Mouse (Mus musculus): Measurements from ENCODE around the gene Tlk2. TPM values are rescaled to one million over a fixed set of nuclear protein-coding genes. Genes with fewer than 3 reads are reported as not detected.
"Not testable (repeated sequence)": the region's sequence is repeated elsewhere in the genome, so short reads cannot be mapped to it uniquely, and the experiment has no call there.

Tlk2 gene
- 25.7 and 33.3 TPM in 2 replicates for polyA plus RNA-seq (2011; ENCODE audit: insufficient read depth, insufficient read length, low replicate concordance, missing spikeins)

DNA sequence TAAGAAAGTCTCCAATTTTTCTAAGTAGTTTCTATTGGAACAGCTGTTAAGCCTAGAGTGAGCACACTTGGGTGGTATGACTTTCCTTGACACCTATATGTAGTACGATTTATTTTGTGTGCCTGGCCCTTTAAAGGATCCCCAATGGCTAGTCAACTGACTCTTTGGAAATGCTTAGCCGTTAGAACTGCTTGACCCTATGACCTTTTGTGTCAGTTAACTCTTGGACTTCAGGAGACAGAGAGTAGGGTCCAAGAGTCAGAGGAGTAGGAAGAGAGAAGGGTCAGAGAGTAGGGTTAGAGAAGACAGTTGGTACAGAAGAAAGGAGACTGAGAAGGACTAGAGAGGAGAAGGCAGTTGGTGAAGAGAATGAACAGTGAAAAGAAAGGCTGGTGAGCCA lies at the start of gene Tlk2:
Gene Tlk2 (plus strand): TSS at position 292 of the 400 bp plus-strand sequence.
- no peak within 1 kb of the TSS for H3K4me3 ChIP-seq (replicated peaks; ENCODE audit: control insufficient read depth, low read depth, low read length)
- WGBS = 73% methylated on average over 2 of the region's 2 CpGs
- H3K27ac ChIP-seq (ENCODE audit: control insufficient read depth, insufficient read depth, low read depth, low read length, poor library complexity) = no peak within 1 kb of the TSS
- TF ChIP-seq CTCF (IDR thresholded peaks at IDR 0.05; ENCODE audit: control insufficient read depth, insufficient read depth, low read length) = no peak
- TF ChIP-seq POLR2A (IDR thresholded peaks at IDR 0.05; ENCODE audit: borderline replicate concordance, control insufficient read depth, low read depth, low read length) = no peak
- no peaks in the 10 kb centered on the region; the same call in 1 of the 2 replicates for H3K4me1 ChIP-seq (ENCODE audit: control insufficient read depth, insufficient read depth, low read length)

- no peak overlapping the region for H3K27ac ChIP-seq (ENCODE audit: control insufficient read depth, insufficient read depth, low read depth, low read length, poor library complexity)
Measured at GRCm38 (mm10) chr11:105135692-105136091, 42.9 kb upstream of the Tlk2 start.

GRCm38 (mm10) chr11:105137255-105137654 lies 41.4 kb upstream of the Tlk2 start:
- H3K4me1 ChIP-seq (ENCODE audit: control insufficient read depth, insufficient read depth, low read length); H3K27ac ChIP-seq (ENCODE audit: control insufficient read depth, insufficient read depth, low read depth, low read length, poor library complexity); H3K4me3 ChIP-seq (replicated peaks; ENCODE audit: control insufficient read depth, low read depth, low read length): not testable (repeated sequence)
- 76% methylated on average over 2 of the region's 2 CpGs for WGBS

More at GRCm38 (mm10) chr11:105135692-105136091, 42.9 kb upstream of the Tlk2 start:
- H3K4me1 ChIP-seq (ENCODE audit: control insufficient read depth, insufficient read depth, low read length) = no peaks in the 10 kb centered on the region
- 80% methylated on average over 7 of the region's 7 CpGs for WGBS
- TF ChIP-seq POLR2A (IDR thresholded peaks at IDR 0.05; ENCODE audit: borderline replicate concordance, control insufficient read depth, low read depth, low read length) (no peak), CTCF (IDR thresholded peaks at IDR 0.05; ENCODE audit: control insufficient read depth, insufficient read depth, low read length) (no peak)
- H3K4me3 ChIP-seq (replicated peaks; ENCODE audit: control insufficient read depth, low read depth, low read length) = no peak overlapping the region

- H3K27ac ChIP-seq (ENCODE audit: control insufficient read depth, insufficient read depth, low read depth, low read length, poor library complexity); H3K4me1 ChIP-seq (ENCODE audit: control insufficient read depth, insufficient read depth, low read length); H3K4me3 ChIP-seq (replicated peaks; ENCODE audit: control insufficient read depth, low read depth, low read length): not testable (repeated sequence)
- WGBS = 86% methylated on average over 8 of the region's 8 CpGs
Measured at GRCm38 (mm10) chr11:105140512-105140911, 38.1 kb upstream of the Tlk2 start.

DNA sequence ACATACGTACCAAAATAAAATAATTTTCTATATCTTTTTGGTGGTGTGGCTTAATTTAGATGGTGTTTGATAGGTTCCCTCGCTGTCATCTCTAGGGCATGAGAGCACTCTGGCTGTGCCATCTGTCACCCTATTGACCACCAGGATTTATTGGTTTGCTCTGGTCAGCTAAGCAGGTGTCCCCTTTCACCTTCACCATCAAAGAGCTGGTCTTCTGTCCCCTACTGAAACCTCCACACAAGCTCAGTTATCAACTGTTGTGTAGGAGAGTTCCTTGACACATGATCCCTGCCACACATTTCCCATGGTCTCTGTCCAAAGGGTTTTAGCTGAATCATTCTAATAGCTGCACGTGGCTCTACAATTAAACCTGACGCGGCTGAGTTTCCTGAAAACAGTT lies 37.5 kb upstream of the Tlk2 start:
- TF ChIP-seq POLR2A (IDR thresholded peaks at IDR 0.05; ENCODE audit: borderline replicate concordance, control insufficient read depth, low read depth, low read length) (no peak), CTCF (IDR thresholded peaks at IDR 0.05; ENCODE audit: control insufficient read depth, insufficient read depth, low read length) (no peak)
- H3K4me1 ChIP-seq (ENCODE audit: control insufficient read depth, insufficient read depth, low read length) = no peaks in the 10 kb centered on the region; the same call in 1 of the 2 replicates
- H3K4me3 ChIP-seq (replicated peaks; ENCODE audit: control insufficient read depth, low read depth, low read length) = no peak overlapping the region
- 87% methylated on average over 5 of the region's 5 CpGs for WGBS
- H3K27ac ChIP-seq (ENCODE audit: control insufficient read depth, insufficient read depth, low read depth, low read length, poor library complexity) = no peak overlapping the region

- TF ChIP-seq POLR2A (IDR thresholded peaks at IDR 0.05; ENCODE audit: borderline replicate concordance, control insufficient read depth, low read depth, low read length) (no peak), CTCF (IDR thresholded peaks at IDR 0.05; ENCODE audit: control insufficient read depth, insufficient read depth, low read length) (no peak)
- H3K4me1 ChIP-seq (ENCODE audit: control insufficient read depth, insufficient read depth, low read length) = no peaks in the 10 kb centered on the region; the same call in 1 of the 2 replicates
- no peak overlapping the region for H3K4me3 ChIP-seq (replicated peaks; ENCODE audit: control insufficient read depth, low read depth, low read length)
- H3K27ac ChIP-seq (ENCODE audit: control insufficient read depth, insufficient read depth, low read depth, low read length, poor library complexity) = no peak overlapping the region
Measured at GRCm38 (mm10) chr11:105143564-105143963, 35.0 kb upstream of the Tlk2 start.

DNA sequence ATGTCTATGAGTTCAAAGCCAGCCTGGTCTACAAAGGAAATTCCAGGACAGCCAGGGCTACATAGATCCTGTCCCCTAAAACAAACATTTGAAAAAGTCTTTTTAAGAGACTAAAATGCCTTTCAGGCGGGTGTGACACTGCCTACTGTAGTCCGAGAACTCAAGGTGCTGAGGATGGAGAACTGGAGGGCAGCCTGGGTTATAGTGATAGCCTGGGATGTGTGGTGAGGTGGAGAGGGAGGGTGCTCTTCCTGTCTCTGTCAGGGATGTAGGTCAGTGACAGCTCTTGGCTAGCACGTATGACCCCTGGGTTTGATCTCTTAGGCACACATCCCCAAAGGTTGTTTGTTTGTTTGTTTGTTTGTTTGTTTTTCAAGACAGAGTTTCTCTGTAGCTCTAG lies 34.5 kb upstream of the Tlk2 start:
- Histone ChIP-seq H3K27ac (ENCODE audit: control insufficient read depth, insufficient read depth, low read depth, low read length, poor library complexity) (no peak overlapping the region), H3K4me1 (ENCODE audit: control insufficient read depth, insufficient read depth, low read length) (no peaks in the 10 kb centered on the region; the same call in 1 of the 2 replicates), H3K4me3 (replicated peaks; ENCODE audit: control insufficient read depth, low read depth, low read length) (no peak overlapping the region)
- WGBS = 63% methylated on average over 3 of the region's 3 CpGs
- TF ChIP-seq POLR2A (IDR thresholded peaks at IDR 0.05; ENCODE audit: borderline replicate concordance, control insufficient read depth, low read depth, low read length) = no peak
- TF ChIP-seq CTCF (IDR thresholded peaks at IDR 0.05; ENCODE audit: control insufficient read depth, insufficient read depth, low read length) = no peak

- TF ChIP-seq CTCF (IDR thresholded peaks at IDR 0.05; ENCODE audit: control insufficient read depth, insufficient read depth, low read length) (no peak), POLR2A (IDR thresholded peaks at IDR 0.05; ENCODE audit: borderline replicate concordance, control insufficient read depth, low read depth, low read length) (no peak)
- 68% methylated on average over 11 of the region's 11 CpGs for WGBS
- Histone ChIP-seq H3K4me1 (ENCODE audit: control insufficient read depth, insufficient read depth, low read length) (no peaks in the 10 kb centered on the region; the same call in 1 of the 2 replicates), H3K4me3 (replicated peaks; ENCODE audit: control insufficient read depth, low read depth, low read length) (no peak overlapping the region), H3K27ac (ENCODE audit: control insufficient read depth, insufficient read depth, low read depth, low read length, poor library complexity) (no peak overlapping the region)
Measured at GRCm38 (mm10) chr11:105144508-105145210, 33.9 kb upstream of the Tlk2 start.

GRCm38 (mm10) chr11:105145211-105145610 lies 33.4 kb upstream of the Tlk2 start:
- Histone ChIP-seq H3K4me3 (replicated peaks; ENCODE audit: control insufficient read depth, low read depth, low read length) (no peak overlapping the region), H3K27ac (ENCODE audit: control insufficient read depth, insufficient read depth, low read depth, low read length, poor library complexity) (no peak overlapping the region), H3K4me1 (ENCODE audit: control insufficient read depth, insufficient read depth, low read length) (no peaks in the 10 kb centered on the region; the same call in 1 of the 2 replicates)
- TF ChIP-seq CTCF (IDR thresholded peaks at IDR 0.05; ENCODE audit: control insufficient read depth, insufficient read depth, low read length) (no peak), POLR2A (IDR thresholded peaks at IDR 0.05; ENCODE audit: borderline replicate concordance, control insufficient read depth, low read depth, low read length) (no peak)
- 44% methylated on average over 10 of the region's 10 CpGs for WGBS
